Mouse (Mus musculus): Measurements from ENCODE around the gene Cacna1d.

- TF ChIP-seq EP300 (IDR thresholded peaks at IDR 0.05; ENCODE audit: low read length) (no peak), POLR2AphosphoS2 (IDR thresholded peaks at IDR 0.05; ENCODE audit: low read depth, low read length) (no peak), USF2 (conservative IDR thresholded peaks at IDR 0.05; ENCODE audit: low read depth, low read length) (no peak), CTCF (conservative IDR thresholded peaks at IDR 0.05 in 1 of 2, IDR thresholded peaks at IDR 0.05 in 1 of 2; ENCODE audit: low read depth in 2 of 2, low read length in 2 of 2) (no peak), ZC3H11A (IDR thresholded peaks at IDR 0.05; ENCODE audit: low read depth, low read length) (no peak), SIN3A (IDR thresholded peaks at IDR 0.05; ENCODE audit: low read length) (no peak), MXI1 (IDR thresholded peaks at IDR 0.05; ENCODE audit: low read depth, low read length) (no peak)
Measured at GRCm38 (mm10) chr14:30270350-30270749, 220.9 kb downstream of the Cacna1d start.

All from CH12.LX (cell line).